Mouse (Mus musculus) Patski (cell line): ENCODE results near the gene Ccnjl. TPM values are rescaled to one million over a fixed set of nuclear protein-coding genes. Genes with fewer than 3 reads are reported as not detected.

Experiments used
- ATAC-seq: fragments of 100-300 bp; one replicate; pipeline ENCODE4 v1.8.0; 2021
- CTCF ChIA-PET: fragments of 350-600 bp; sonication (Branson Sonifier 250); formaldehyde crosslinking; loops from one replicate; lab custom pipeline; 2022; ENCODE audit warnings: inconsistent platforms; lab: Charles Lee
- POLR2A ChIA-PET: fragments of 350-600 bp; sonication (Branson Sonifier 250); formaldehyde crosslinking; loops from one replicate; lab custom pipeline; 2022; ENCODE audit warnings: antibody characterized with exemption, inconsistent platforms; lab: Charles Lee
- DNase-seq: peaks from one replicate; pipeline ENCODE4 v3.0.0-alpha.2; 2011; ENCODE audit warnings: low read depth, low spot score
- H3K27me3 ChIP-seq: fragments of 371-371 bp; one replicate; pipeline ENCODE4 v1.5.1; 2021
- CTCF ChIP-seq: fragments of 100-300 bp; IDR thresholded peaks from one replicate; pipeline ENCODE4 v1.5.1; 2021
- in situ Hi-C: fragments of 300-500 bp; cut with MboI; formaldehyde crosslinking; loops from 3 replicates; pipeline ENCODE4 v1.11.1; 2018; ENCODE audit warnings: low pct_unique_long_range_greater_than_20kb, mixed read lengths
- polyA plus RNA-seq: library from polyadenylated mRNA; unstranded; gene quantifications from one replicate; pipeline ENCODE4 v1.2.3, GENCODE M21; 2021

Gene Ccnjl
- polyA plus RNA-seq, 1 experiment from 2014 or later: 17.8 TPM

- CTCF ChIA-PET: interaction anchor here (1.5 kb wide), 1 partner anchor 11 kb away, joined by 3 read pairs; no protein-coding TSS in a partner anchor
Measured at GRCm38 (mm10) chr11:43545873-43546475, 17.4 kb downstream of the Ccnjl start.

GRCm38 (mm10) chr11:43546678-43547077 is 18.1 kb downstream of the Ccnjl start:
- CTCF ChIA-PET: interaction anchor here (1.4 to 1.5 kb wide), 2 partner anchors 12 to 18 kb away, joined by 3 to 4 read pairs; partner anchors contain the start of gene Ccnjl
- no peak for TF ChIP-seq CTCF
- in situ Hi-C loops: no loop called here
- H3K27me3 ChIP-seq: no peaks in the 10 kb centered on the region
- ATAC-seq (peak; percentile 95), DNase-seq (peak; percentile 39)
- POLR2A ChIA-PET: no interaction called here

More at GRCm38 (mm10) chr11:43545873-43546475, 17.4 kb downstream of the Ccnjl start:
- no peak for DNase-seq
- no peaks in the 10 kb centered on the region for H3K27me3 ChIP-seq
- POLR2A ChIA-PET: no interaction called here
- in situ Hi-C loops: no loop called here
- no peak for TF ChIP-seq CTCF
- no peak for ATAC-seq

- CTCF ChIA-PET: interaction anchor here (1.4 kb wide), 1 partner anchor 19 kb away, joined by 4 read pairs; the partner anchor contains the start of gene Ccnjl
Measured at GRCm38 (mm10) chr11:43548148-43548547, 19.6 kb downstream of the Ccnjl start.

GRCm38 (mm10) chr11:43548657-43549435 is 20.3 kb downstream of the Ccnjl start:
- ChIA-PET CTCF (no interaction called here), POLR2A (interaction anchor here (0.5 kb wide), 1 partner anchor 13 kb away, joined by 3 read pairs; no protein-coding TSS in a partner anchor)
- ATAC-seq (no peak), DNase-seq (no peak)
- H3K27me3 ChIP-seq: no peaks in the 10 kb centered on the region
- in situ Hi-C loops: no loop called here
- no peak for TF ChIP-seq CTCF

More at GRCm38 (mm10) chr11:43548148-43548547, 19.6 kb downstream of the Ccnjl start:
- in situ Hi-C loops: no loop called here
- no peak for TF ChIP-seq CTCF
- DNase-seq (no peak), ATAC-seq (no peak)
- H3K27me3 ChIP-seq: no peaks in the 10 kb centered on the region
- POLR2A ChIA-PET: interaction anchor here (0.5 kb wide), 1 partner anchor 12 kb away, joined by 3 read pairs; no protein-coding TSS in a partner anchor

- no peak for ATAC-seq
- ChIA-PET POLR2A (no interaction called here), CTCF (no interaction called here)
- no peak for DNase-seq
- no peak for TF ChIP-seq CTCF
- H3K27me3 ChIP-seq: no peaks in the 10 kb centered on the region
- in situ Hi-C loops: no loop called here
Measured at GRCm38 (mm10) chr11:43549701-43550100, 21.1 kb downstream of the Ccnjl start.

- in situ Hi-C loops: no loop called here
- TF ChIP-seq CTCF: no peak
- ChIA-PET POLR2A (interaction anchor here (0.5 kb wide), 1 partner anchor 170 kb away, joined by 3 read pairs; no protein-coding TSS in a partner anchor), CTCF (interaction anchor here (1.1 kb wide), 1 partner anchor 14 kb away, joined by 6 read pairs; no protein-coding TSS in a partner anchor)
- no peak for DNase-seq
- no peaks in the 10 kb centered on the region for H3K27me3 ChIP-seq
- ATAC-seq: no peak
Measured at GRCm38 (mm10) chr11:43551756-43552155, 23.2 kb downstream of the Ccnjl start.

- in situ Hi-C loops: no loop called here
- ATAC-seq (no peak), DNase-seq (no peak)
- CTCF ChIA-PET: interaction anchor here (0.7 to 1.1 kb wide), 3 partner anchors 11 to 16 kb away, joined by 3 to 6 read pairs (median 3); no protein-coding TSS in a partner anchor
- POLR2A ChIA-PET: interaction anchor here (0.5 kb wide), 1 partner anchor 16 kb away, joined by 4 read pairs; no protein-coding TSS in a partner anchor
- TF ChIP-seq CTCF: no peak
- H3K27me3 ChIP-seq: no peaks in the 10 kb centered on the region
Measured at GRCm38 (mm10) chr11:43552675-43553074, 24.1 kb downstream of the Ccnjl start.

- ATAC-seq: no peak
- no peak for DNase-seq
- in situ Hi-C loops: no loop called here
Measured at GRCm38 (mm10) chr11:43556538-43556937, 28.0 kb downstream of the Ccnjl start.

GRCm38 (mm10) chr11:43559515-43560292 is 31.1 kb downstream of the Ccnjl start:
- ChIA-PET CTCF (no interaction called here), POLR2A (interaction anchor here (0.5 kb wide), 1 partner anchor 454 kb away, joined by 3 read pairs; no protein-coding TSS in a partner anchor)
- no peak for TF ChIP-seq CTCF
- no peaks in the 10 kb centered on the region for H3K27me3 ChIP-seq
- in situ Hi-C loops: no loop called here
- ATAC-seq (no peak), DNase-seq (no peak)

More at GRCm38 (mm10) chr11:43556538-43556937, 28.0 kb downstream of the Ccnjl start:
- TF ChIP-seq CTCF: no peak
- CTCF ChIA-PET: interaction anchor here (0.8 to 2.0 kb wide), 3 partner anchors 9 to 14 kb away, joined by 3 to 6 read pairs (median 3); no protein-coding TSS in a partner anchor
- H3K27me3 ChIP-seq: no peaks in the 10 kb centered on the region
- POLR2A ChIA-PET: interaction anchor here (0.6 kb wide), 1 partner anchor 15 kb away, joined by 4 read pairs; no protein-coding TSS in a partner anchor
